Mouse (Mus musculus): ENCODE measurements at regions not wholly inside any gene's neighbourhood (a gene's known extent, or its start where the extent isn't known, plus 50 kb on each side); places are given as distances from the start of the nearest gene placed in this dataset.

DNA sequence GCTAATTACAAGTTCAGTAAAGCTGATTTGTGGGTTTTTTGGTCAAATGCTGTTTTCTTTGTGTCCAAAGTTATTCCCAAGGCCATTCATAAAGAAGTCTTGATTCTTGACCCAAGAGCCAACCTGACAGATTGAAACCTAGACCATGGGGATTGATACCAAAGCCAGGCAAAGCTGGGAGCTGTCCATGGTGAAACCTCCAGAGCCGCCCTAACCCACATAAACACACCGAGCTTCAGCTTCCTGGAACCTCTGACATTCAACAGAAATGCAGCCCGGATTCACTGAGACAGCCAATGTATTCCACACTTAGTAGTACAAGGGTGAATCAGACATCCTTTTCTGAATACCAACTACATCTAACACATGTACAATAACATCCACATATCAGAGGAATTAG lies 386.7 kb upstream of the Zdhhc25 start:
- TF ChIP-seq POLR2A (IDR thresholded peaks at IDR 0.05; ENCODE audit: extremely low read depth, insufficient read depth, low read length) (no peak), CTCF (IDR thresholded peaks at IDR 0.05; ENCODE audit: extremely low read depth, insufficient read depth, low read length) (no peak)

Data from cortical plate, adult 2 months (tissue).